Mouse (Mus musculus) myocyte (in vitro differentiated cells): ENCODE measurements at regions not wholly inside any gene's neighbourhood (a gene's known extent, or its start where the extent isn't known, plus 50 kb on each side); places are given as distances from the start of the nearest gene placed in this dataset.

Experiments
- POLR2AphosphoS2 ChIP-seq: IDR thresholded peaks from one replicate; pipeline ENCODE4 v1.6.1; 2011; ENCODE audit warnings: low read depth, control low read depth; ENCODE audit not compliant: insufficient read length
- USF1 ChIP-seq: IDR thresholded peaks from one replicate; pipeline ENCODE4 v1.6.1; 2011; ENCODE audit warnings: low read depth, mild to moderate bottlenecking, control low read depth, moderate library complexity

GRCm38 (mm10) chr15:41155169-41155638 is 1021.0 kb downstream of the 9330182O14Rik start:
- TF ChIP-seq USF1 (no peak), POLR2AphosphoS2 (no peak)
